Mouse (Mus musculus) ovary, postnatal 36 days (tissue): ENCODE measurements around the gene Tomm70a.

Experiments
- DNase-seq: peaks from one replicate; pipeline ENCODE4 v3.0.0; 2022; ENCODE audit warnings: low spot score, mixed read lengths

The Tomm70a gene

GRCm38 (mm10) chr16:57191214-57191613 is 69.7 kb downstream of the Tomm70a start:
- DNase-seq: no peak

GRCm38 (mm10) chr16:57196590-57196989 is 75.1 kb downstream of the Tomm70a start:
- no peak for DNase-seq

- DNase-seq: no peak
Measured at GRCm38 (mm10) chr16:57197281-57197680, 75.8 kb downstream of the Tomm70a start.
